Mouse (Mus musculus) kidney, adult 2 months (tissue): ENCODE data around the gene Chrm2. TPM values are rescaled to one million over a fixed set of nuclear protein-coding genes. Genes with fewer than 3 reads are reported as not detected.

Experiments used
- DNase-seq: peaks from one replicate; pipeline ENCODE4 v3.0.0; 2021
- H3K27ac ChIP-seq: fragments of 200-500 bp; 2 replicates; pipeline ENCODE4 v1.5.1; 2012; ENCODE audit warnings: low read depth, low read length, control low read depth, inconsistent platforms; ENCODE audit not compliant: insufficient read depth
- H3K27me3 ChIP-seq: fragments of 200-500 bp; replicated peaks from 2 replicates; pipeline ENCODE4 v1.6.1; 2012; ENCODE audit warnings: mild to moderate bottlenecking, moderate library complexity, low read length, inconsistent platforms; ENCODE audit not compliant: control insufficient read depth, insufficient read depth
- H3K36me3 ChIP-seq: fragments of 200-500 bp; 2 replicates; pipeline ENCODE4 v1.6.1; 2012; ENCODE audit warnings: mild to moderate bottlenecking, moderate library complexity, low read length, inconsistent platforms; ENCODE audit not compliant: control insufficient read depth, insufficient read depth
- H3K4me1 ChIP-seq: fragments of 200-500 bp; 2 replicates; pipeline ENCODE4 v1.6.1; 2011; ENCODE audit warnings: low read length; ENCODE audit not compliant: control insufficient read depth, insufficient read depth
- H3K4me3 ChIP-seq: fragments of 200-500 bp; 2 replicates; pipeline ENCODE4 v1.5.1; 2011; ENCODE audit warnings: mild to moderate bottlenecking, low read depth, low read length, control low read depth; ENCODE audit not compliant: insufficient read depth
- CTCF ChIP-seq: fragments of 200-500 bp; conservative IDR thresholded peaks from 2 replicates; pipeline ENCODE4 v1.5.1; 2011; ENCODE audit warnings: low read depth, mild to moderate bottlenecking, control low read depth, low read length, moderate library complexity, mixed read lengths; ENCODE audit not compliant: insufficient read depth, insufficient read length
- POLR2A ChIP-seq: fragments of 200-500 bp; IDR thresholded peaks from one replicate; pipeline ENCODE4 v1.6.1; 2011; ENCODE audit warnings: low read depth, low read length, control low read depth
- WGBS: fragments of 180-500 bp; shearing (Covaris S2); methylation state at CpG from one replicate; pipeline ENCODE4 v1.1.7; 2018; 5-methylcytosine and 5-hydroxymethylcytosine counted together
- polyA plus RNA-seq: library from polyadenylated mRNA; depleted of rRNA; stranded (reverse); fragments of >200 nt; gene quantifications from 2 replicates; pipeline ENCODE4 v1.2.3, GENCODE M21; 2012

Gene Chrm2
- polyA plus RNA-seq, 1 experiment = 0.06 TPM

GRCm38 (mm10) chr6:36393705-36394104 is 5.8 kb downstream of the Chrm2 start:
- DNase-seq = no peak
- H3K4me1 ChIP-seq = no peaks in the 10 kb centered on the region
- 67% methylated on average over 4 of the region's 4 CpGs for WGBS
- no peaks in the 10 kb centered on the region for H3K36me3 ChIP-seq
- TF ChIP-seq POLR2A = no peak
- TF ChIP-seq CTCF = 0 out of 2 replicates have a peak, but pooled peaks have one; percentile 9
- H3K4me3 ChIP-seq = no peak overlapping the region
- no peaks in the 10 kb centered on the region for H3K27me3 ChIP-seq
- H3K27ac ChIP-seq = no peak overlapping the region

DNA sequence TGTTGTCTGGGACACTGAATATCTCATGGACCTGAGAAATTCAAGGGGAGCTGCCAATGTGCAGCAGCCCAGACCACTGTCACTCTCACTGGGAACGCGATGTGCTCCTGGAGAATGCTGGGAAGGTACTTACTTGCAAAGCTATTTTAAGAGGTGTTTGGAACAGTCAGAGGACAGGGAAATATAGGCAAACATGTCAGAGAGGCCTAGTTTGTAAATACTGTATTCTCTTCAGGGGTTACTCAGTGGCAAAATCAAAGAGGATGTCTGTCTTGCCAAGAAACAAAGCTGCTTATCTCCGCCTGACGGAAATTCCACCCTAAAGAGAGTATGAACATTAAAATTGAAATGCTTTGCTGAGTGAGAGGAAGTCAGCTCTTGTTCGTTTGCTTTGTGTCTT is 17.3 kb downstream of the Chrm2 start:
- TF ChIP-seq POLR2A (no peak), CTCF (no peak)

GRCm38 (mm10) chr6:36409016-36409415 is 21.1 kb downstream of the Chrm2 start:
- Histone ChIP-seq H3K36me3 (no peaks in the 10 kb centered on the region), H3K27ac (no peak overlapping the region), H3K27me3 (no peaks in the 10 kb centered on the region), H3K4me3 (no peak overlapping the region), H3K4me1 (no peaks in the 10 kb centered on the region)
- no peak for DNase-seq
- TF ChIP-seq POLR2A (no peak), CTCF (no peak)

More for the DNA sequence above, 17.3 kb downstream of the Chrm2 start:
- Histone ChIP-seq H3K27me3 (no peaks in the 10 kb centered on the region), H3K27ac (no peak overlapping the region), H3K36me3 (no peaks in the 10 kb centered on the region), H3K4me1 (no peaks in the 10 kb centered on the region), H3K4me3 (no peak overlapping the region)
- peak; percentile 39 for DNase-seq
- WGBS = 57% methylated on average over 5 of the region's 5 CpGs

- 81% methylated on average over 2 of the region's 2 CpGs for WGBS
- no peak overlapping the region for H3K4me3 ChIP-seq
- H3K27me3 ChIP-seq = no peaks in the 10 kb centered on the region
- no peak overlapping the region for H3K27ac ChIP-seq
- TF ChIP-seq CTCF (no peak), POLR2A (no peak)
- no peaks in the 10 kb centered on the region for H3K36me3 ChIP-seq
- H3K4me1 ChIP-seq = no peaks in the 10 kb centered on the region
- no peak for DNase-seq
Observed at GRCm38 (mm10) chr6:36410057-36410456, 22.2 kb downstream of the Chrm2 start.

DNA sequence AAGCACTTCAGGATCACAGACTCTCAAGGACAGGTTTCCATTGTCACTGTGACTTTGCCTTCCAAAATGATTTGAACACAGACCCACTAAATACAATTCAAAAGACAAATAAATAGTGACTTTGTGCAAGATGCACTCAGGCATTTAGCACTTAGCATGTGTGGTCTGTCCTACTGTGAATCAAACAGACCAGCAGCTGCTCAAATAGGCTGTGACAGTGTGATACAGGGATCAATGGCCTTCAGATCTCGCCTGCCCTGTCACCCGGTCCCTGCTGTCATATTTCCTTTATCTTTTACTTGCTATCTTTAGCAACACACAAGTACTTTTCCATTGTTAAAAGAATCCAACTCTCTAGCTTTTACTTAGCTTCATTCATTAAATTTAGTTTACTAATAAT is 31.8 kb downstream of the Chrm2 start:
- 59% methylated on average over 2 of the region's 2 CpGs for WGBS
- no peak overlapping the region for H3K4me3 ChIP-seq
- H3K36me3 ChIP-seq = no peaks in the 10 kb centered on the region
- no peaks in the 10 kb centered on the region for H3K27me3 ChIP-seq
- no peak for TF ChIP-seq CTCF
- TF ChIP-seq POLR2A = no peak
- no peaks in the 10 kb centered on the region for H3K4me1 ChIP-seq
- no peak overlapping the region for H3K27ac ChIP-seq
- DNase-seq = no peak

DNA sequence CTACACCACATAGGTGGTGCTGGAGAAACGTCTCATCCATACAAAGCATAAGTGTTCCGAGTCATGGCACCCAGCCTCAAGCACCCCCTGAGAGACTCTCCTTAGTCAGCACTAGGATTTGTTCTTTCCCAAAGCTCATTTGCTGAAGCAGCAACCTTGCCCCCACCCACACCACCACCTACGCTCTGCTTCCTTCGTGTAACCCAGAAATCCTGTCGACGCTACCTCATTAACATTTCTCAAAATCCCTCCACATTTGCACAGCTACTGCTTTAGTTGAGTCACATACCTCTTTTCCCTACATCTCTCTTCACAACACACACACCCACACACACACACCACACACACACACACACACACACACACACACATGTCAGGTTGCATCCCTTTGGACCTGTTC is 50.1 kb downstream of the Chrm2 start:
- H3K4me3 ChIP-seq = no peak overlapping the region
- H3K27me3 ChIP-seq = no peaks in the 10 kb centered on the region
- no peak overlapping the region for H3K27ac ChIP-seq
- 90% methylated on average over 6 of the region's 6 CpGs for WGBS
- H3K36me3 ChIP-seq = no peaks in the 10 kb centered on the region
- no peaks in the 10 kb centered on the region for H3K4me1 ChIP-seq
- no peak for TF ChIP-seq POLR2A
- no peak for TF ChIP-seq CTCF
- no peak for DNase-seq

GRCm38 (mm10) chr6:36439218-36439617 is 51.3 kb downstream of the Chrm2 start:
- Histone ChIP-seq H3K27ac (no peak overlapping the region), H3K4me1 (no peaks in the 10 kb centered on the region), H3K36me3 (no peaks in the 10 kb centered on the region), H3K27me3 (no peaks in the 10 kb centered on the region), H3K4me3 (no peak overlapping the region)
- TF ChIP-seq POLR2A = no peak
- TF ChIP-seq CTCF = no peak
- DNase-seq = no peak
- WGBS = 57% methylated on average over 2 of the region's 2 CpGs

DNA sequence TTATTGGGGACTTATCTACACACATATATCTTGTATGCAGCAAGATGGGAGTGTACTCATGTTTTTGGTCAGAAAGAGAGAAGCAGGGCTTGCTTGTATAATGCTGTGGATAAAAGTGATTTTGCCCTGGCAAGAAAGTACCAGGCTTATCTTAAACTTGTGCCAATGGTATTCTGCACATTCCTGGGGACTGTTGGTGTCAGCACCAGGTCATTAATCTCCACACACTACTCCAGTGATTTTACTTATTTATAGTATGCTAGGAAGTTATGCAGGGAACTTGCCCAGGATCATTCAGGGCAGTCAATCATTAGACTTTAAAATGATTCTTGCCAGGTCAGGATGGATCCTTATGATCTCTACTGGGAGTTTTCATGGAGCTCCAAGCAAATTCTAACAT is 63.6 kb downstream of the Chrm2 start:
- Histone ChIP-seq H3K27ac (no peak overlapping the region), H3K4me1 (no peaks in the 10 kb centered on the region), H3K36me3 (no peaks in the 10 kb centered on the region), H3K27me3 (no peaks in the 10 kb centered on the region), H3K4me3 (no peak overlapping the region)
- TF ChIP-seq POLR2A (no peak), CTCF (no peak)
- DNase-seq = peak; percentile 0
